Mouse (Mus musculus): ENCODE measurements around the gene Svs3b.
"Not testable (repeated sequence)": the region's sequence is repeated elsewhere in the genome, so short reads cannot be mapped to it uniquely, and the experiment has no call there.

Gene Svs3b

GRCm38 (mm10) chr2:164256540-164256939, at the start of gene Svs3b:
Gene Svs3b (minus strand): TSS chr2:164256640.
- not testable (repeated sequence) for DNase-seq

GRCm38 (mm10) chr2:164288968-164289367, 32.5 kb upstream of the Svs3b start, which contains the start of gene Svs3a:
Gene Svs3a (plus strand): TSS chr2:164289268.
- not testable (repeated sequence) for DNase-seq

DNA sequence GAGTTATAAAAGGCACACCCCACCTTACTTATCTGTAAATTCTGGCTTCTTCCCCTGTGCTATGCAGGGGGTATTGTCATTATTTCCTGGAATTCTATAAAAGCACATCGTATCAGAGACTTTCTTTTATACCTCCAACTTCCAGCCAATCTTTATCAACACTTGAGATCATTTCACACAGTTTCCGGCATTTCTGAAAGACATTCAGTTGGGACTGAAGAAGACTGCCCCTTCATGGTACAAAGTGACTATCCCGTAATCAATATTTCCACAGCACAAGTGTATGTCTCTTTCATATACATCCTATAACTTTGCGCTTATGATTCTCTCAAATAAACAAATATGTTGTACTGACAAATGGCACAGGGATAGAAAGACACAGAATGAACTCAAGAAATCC, 21.9 kb upstream of the Svs3b start, which contains the start of gene Svs4:
TSS of gene Svs4 (minus strand) at position 101 of the 400 bp plus-strand sequence.
- no peak for DNase-seq

- no peak for DNase-seq
These were observed 18.1 kb downstream of the Svs3b start, which contains the start of gene Svs2 for GRCm38 (mm10) chr2:164238366-164238765. Gene Svs2 (minus strand): TSS chr2:164238466.

DNA sequence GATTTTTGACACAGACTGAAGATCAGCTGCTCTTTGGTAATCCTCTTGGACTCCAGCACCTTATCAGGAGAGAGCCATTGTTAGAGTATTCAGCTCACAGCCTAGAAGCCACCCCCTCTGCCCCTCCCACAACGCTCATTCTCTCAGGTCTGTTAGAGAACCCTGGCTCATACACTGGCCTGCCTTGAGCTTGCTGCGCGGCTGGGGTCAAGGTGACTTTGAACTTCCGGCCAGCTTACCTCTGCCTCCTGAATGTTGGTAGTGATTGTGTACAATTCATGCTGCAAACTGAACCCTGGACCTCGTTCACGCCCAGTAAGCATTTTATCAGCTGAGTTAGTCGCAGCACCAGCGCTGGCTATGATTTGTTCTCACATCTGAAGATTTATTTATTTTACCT, 23.8 kb downstream of the Svs3b start:
- no peak for DNase-seq

DNA sequence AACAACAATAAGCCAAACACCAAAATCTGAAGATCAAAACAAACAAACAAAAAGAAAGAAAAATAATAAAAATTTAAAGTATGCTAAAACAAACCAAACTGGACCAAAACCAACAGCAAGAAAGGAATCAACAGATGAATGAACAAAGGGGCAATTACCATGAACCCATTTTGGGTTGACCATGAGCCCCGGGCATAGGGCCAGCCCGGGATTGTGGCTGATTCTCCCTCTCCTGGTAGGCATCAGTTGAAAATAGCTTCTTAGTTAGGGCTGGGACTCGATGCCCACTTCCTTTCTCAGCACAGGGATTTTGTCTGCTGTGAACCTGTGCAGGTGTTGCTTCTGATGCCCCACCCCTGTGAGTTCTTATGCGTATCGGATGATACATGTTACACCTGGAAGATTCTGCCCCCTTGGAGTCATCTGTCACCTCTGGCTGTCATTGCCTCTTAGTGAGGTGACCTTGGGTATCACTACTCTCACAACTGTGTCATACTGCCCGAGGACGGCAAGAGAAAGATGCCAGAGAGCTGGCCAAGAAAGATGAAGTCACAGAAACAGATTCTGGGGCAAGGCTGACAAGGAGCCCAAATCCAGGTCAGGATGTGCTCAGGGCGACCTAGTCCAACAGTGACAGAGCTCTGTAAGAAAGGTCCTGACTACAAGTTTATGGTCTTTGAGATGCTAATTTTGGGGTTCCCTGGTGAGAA, 27.9 kb downstream of the Svs3b start:
- DNase-seq: no peak

DNA sequence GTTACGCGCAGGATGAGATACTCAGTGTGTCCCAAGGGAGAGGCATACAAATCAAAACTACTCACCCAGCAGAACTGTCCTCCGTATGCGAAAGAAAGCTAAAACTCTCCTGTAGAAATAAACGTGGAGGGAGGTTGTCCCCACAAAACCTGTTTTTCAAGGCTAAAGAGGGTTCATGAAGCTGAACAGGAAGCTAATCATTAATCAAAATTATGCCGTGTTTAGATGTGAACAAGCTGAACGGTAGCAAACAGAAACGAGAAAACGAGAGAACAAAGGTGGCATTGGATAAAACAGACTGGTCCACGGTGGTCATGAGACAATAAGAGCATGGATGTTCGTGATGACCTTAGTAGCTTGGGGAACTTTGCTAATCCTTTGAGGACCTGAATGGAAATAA, 34.9 kb downstream of the Svs3b start, which contains the start of gene Wfdc15b:
TSS of gene Wfdc15b (minus strand) at position 139 of the 400 bp plus-strand sequence.
- DNase-seq: no peak

DNA sequence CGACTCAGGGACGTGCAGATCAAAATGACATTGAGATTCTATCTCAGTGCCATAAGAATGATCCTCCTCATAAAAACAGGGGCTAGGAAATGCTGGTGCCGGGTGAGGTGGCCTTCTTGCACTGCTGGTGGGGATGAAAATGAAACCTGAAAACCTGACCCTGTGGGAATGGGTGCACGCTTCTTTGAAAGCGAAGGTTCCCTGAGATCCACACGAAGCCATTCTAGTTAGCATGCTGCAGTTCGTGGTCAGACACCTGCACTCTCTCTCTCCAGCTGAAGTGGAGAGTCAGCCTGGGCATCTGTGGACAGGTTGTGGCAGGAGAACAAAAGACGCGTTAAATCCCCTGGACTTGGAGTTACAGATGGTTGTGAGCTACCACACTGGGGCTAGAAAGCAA, 37.1 kb downstream of the Svs3b start:
- DNase-seq: no peak

DNA sequence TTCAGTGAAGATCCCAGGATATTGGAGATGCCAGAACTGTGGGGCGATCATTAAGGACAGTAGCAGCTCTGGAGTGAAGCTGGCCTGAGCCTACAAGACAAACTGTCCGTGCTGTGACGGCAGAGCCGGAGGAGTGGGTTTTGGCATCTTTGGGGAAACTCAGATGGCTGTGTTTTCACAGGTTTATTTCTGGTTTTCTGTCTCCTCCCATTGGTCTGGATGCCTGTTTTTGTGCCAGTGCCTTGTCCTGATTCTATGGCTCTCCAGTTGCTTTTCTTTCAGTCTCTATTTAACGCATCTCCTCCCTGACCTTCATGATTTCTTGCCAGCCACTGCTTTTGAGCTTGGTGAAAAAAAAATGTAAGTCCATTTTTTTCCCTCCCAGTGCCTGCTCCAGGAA, 43.7 kb downstream of the Svs3b start:
- no peak for DNase-seq

DNA sequence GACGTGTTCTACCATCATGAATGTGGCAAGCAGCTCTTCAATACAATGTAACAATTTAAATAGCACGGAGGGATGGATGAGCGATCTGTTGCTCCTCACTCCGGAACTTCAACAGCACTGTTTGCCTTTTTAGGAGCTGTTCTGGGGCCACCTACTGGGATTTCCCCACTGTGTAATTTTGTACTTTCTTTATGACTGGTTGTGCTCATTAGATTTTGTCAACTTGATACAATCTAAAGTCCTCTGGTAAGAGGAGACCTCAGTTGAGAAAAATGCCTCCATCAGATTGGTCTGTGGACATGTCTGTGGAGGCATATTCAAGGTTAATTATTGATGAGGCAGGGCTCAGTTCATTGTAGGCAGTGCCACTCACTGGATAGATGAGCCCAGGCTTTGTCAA, 45.5 kb downstream of the Svs3b start:
- DNase-seq: no peak

- DNase-seq: no peak
These were observed 49.8 kb downstream of the Svs3b start for GRCm38 (mm10) chr2:164206676-164207075.

GRCm38 (mm10) chr2:164206011-164206410, 50.4 kb downstream of the Svs3b start:
- DNase-seq: not testable (repeated sequence)
